Mouse (Mus musculus): ENCODE data around the gene Mettl27. TPM values are rescaled to one million over a fixed set of nuclear protein-coding genes. Genes with fewer than 3 reads are reported as not detected.
"Not testable (repeated sequence)": the region's sequence is repeated elsewhere in the genome, so short reads cannot be mapped to it uniquely, and the experiment has no call there.

Mettl27 gene
- polyA plus RNA-seq, 1 experiment from 2014 or later, result 26.3 TPM

DNA sequence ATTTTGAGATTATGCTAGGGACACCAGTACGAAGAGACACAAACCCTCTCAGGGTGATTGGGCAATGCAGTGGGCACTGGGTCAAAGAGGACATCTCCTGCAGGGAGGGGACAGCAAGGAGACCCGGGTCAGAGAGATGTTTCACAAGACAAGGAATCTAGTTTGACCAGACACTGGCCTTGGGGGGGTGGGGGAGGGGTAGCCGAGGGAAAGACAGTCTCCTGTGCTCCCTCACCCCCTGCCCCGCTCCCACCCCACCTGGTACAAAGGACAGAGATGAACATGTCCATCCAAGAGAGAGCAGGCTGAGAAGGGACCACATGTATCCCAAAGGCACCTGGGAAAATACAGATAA lies 15.9 kb downstream of the Mettl27 start:
- no peak overlapping the region for H3K4me2 ChIP-seq (replicated peaks; ENCODE audit: low read depth, low read length)

DNA sequence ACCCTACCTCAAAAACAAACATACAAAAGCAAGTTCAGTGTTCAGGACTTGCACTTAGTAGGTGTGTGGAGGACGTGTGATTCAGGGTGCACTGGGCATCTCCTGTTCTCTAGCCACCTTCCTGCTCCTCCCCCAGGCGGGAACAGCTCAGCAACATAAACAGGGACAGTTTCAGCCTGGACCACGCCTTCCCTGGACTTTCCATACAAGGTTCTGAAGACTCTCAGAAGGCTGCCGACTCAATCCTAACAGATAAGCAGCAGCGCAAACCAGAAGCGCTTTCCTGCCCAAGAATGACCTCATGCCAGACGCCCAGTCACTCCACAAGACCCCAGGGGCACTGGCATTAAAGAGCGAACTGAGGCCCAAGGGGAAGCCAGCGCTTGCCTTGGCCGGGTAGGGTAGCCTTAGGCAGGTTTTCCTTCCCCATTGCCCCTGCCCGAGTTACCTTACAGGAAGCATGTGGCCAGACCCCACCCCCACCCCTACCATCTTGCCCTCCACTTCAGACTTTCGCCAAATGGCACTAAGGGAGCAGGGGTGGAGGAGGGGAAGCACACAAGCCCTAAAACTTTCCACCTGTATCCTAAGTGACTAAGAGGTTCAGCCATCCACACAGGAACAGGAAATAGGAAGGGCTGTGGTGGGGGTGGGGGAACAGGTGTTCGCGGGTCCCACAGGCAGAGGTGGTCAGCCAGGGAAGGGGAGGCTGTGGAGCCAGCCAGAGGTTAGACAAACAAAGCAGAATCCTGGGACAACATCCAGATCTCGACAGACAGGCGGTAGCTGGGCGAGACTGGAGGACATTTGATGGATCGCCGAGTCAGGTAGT lies 19.1 kb downstream of the Mettl27 start:
- WGBS, result 8% methylated on average over 19 of the region's 19 CpGs
- Histone ChIP-seq H3K4me2 (replicated peaks; ENCODE audit: low read depth, low read length) (peak overlapping the region; percentile 30), H3K9ac (replicated peaks; ENCODE audit: low read depth, low read length) (no peak overlapping the region), H3K9me3 (ENCODE audit: control insufficient read depth, low read depth, low read length) (no peaks in the 10 kb centered on the region), H3K4me1 (ENCODE audit: control insufficient read depth, insufficient read depth, low read length) (peaks cover 19% of the 10 kb centered on the region; the same call in 1 of the 2 replicates), H3K27ac (ENCODE audit: low read length) (peak overlapping the region; percentile 75; the same call in 1 of the 2 replicates), H3K4me3 (ENCODE audit: low read depth, low read length) (0 out of 2 replicates have a peak overlapping the region, but pooled peaks have one; percentile 1), H3K36me3 (ENCODE audit: control insufficient read depth, insufficient read depth, low read length) (no peaks in the 10 kb centered on the region), H3K27me3 (ENCODE audit: control insufficient read depth, insufficient read depth, low read length) (peaks cover 3% of the 10 kb centered on the region; the same call in 1 of the 2 replicates)
- ATAC-seq (ENCODE audit: insufficient number of reproducible peaks, insufficient read depth, low FRiP score, low read depth), result peak; percentile 70

More for the DNA sequence above, 15.9 kb downstream of the Mettl27 start:
- no peak overlapping the region for H3K4me3 ChIP-seq (ENCODE audit: low read depth, low read length)
- H3K27ac ChIP-seq (ENCODE audit: low read length), result peak overlapping the region; percentile 87; the same call in 1 of the 2 replicates
- peaks cover 19% of the 10 kb centered on the region; the same call in 1 of the 2 replicates for H3K4me1 ChIP-seq (ENCODE audit: control insufficient read depth, insufficient read depth, low read length)
- 50% methylated on average over 4 of the region's 4 CpGs for WGBS
- H3K9ac ChIP-seq (replicated peaks; ENCODE audit: low read depth, low read length), result no peak overlapping the region
- peaks cover 8% of the 10 kb centered on the region; the same call in 1 of the 2 replicates for H3K27me3 ChIP-seq (ENCODE audit: control insufficient read depth, insufficient read depth, low read length)
- H3K36me3 ChIP-seq (ENCODE audit: control insufficient read depth, insufficient read depth, low read length), result no peaks in the 10 kb centered on the region
- no peaks in the 10 kb centered on the region for H3K9me3 ChIP-seq (ENCODE audit: control insufficient read depth, low read depth, low read length)
- no peak for ATAC-seq (ENCODE audit: insufficient number of reproducible peaks, insufficient read depth, low FRiP score, low read depth)

DNA sequence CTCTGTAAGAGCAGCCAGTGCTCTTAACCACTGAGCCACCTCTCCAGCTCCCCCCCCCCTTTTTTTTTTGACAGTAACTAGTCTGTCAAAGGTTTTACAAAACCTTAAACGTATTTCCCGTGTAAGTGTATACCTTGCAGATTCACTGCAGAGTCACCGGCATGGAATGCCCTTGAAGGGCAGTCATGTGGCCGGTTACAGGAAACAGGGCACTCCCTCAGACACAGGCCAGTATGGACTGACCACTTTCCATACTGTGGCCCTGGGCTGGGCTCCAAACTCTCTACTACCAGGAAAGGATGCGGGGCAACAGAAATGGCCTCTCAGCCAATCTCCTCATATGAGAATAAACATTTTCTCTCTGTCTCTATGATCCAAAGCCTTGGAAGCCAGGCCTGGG lies 23.3 kb downstream of the Mettl27 start:
- Histone ChIP-seq H3K4me2 (replicated peaks; ENCODE audit: low read depth, low read length) (no peak overlapping the region), H3K27ac (ENCODE audit: low read length) (no peak overlapping the region), H3K27me3 (ENCODE audit: control insufficient read depth, insufficient read depth, low read length) (no peaks in the 10 kb centered on the region), H3K9me3 (ENCODE audit: control insufficient read depth, low read depth, low read length) (no peaks in the 10 kb centered on the region), H3K4me1 (ENCODE audit: control insufficient read depth, insufficient read depth, low read length) (peaks cover 11% of the 10 kb centered on the region; the same call in 1 of the 2 replicates), H3K36me3 (ENCODE audit: control insufficient read depth, insufficient read depth, low read length) (no peaks in the 10 kb centered on the region), H3K9ac (replicated peaks; ENCODE audit: low read depth, low read length) (no peak overlapping the region), H3K4me3 (ENCODE audit: low read depth, low read length) (no peak overlapping the region)
- 61% methylated on average over 5 of the region's 5 CpGs for WGBS
- no peak for ATAC-seq (ENCODE audit: insufficient number of reproducible peaks, insufficient read depth, low FRiP score, low read depth)

DNA sequence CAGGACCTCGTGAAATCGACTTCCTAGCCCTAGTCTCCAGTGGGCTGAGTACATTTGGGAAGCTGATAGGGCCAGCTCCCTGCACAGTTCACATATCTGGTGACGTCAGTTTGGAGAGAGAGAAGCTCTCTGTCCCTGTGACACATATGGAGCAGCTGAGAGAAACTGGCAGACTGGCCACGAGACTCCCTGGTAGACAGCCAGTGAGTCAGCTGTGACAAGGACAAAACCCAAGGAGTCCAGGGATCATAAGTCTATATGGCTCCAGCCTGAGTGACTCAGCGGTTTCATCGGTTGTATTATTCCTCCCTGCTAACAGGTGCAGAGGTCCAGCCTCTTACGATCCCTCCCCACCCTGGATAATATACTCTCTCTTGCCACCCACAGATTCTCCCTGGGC lies 26.9 kb downstream of the Mettl27 start:
- Histone ChIP-seq H3K4me1 (ENCODE audit: control insufficient read depth, insufficient read depth, low read length) (no peaks in the 10 kb centered on the region), H3K9me3 (ENCODE audit: control insufficient read depth, low read depth, low read length) (no peaks in the 10 kb centered on the region), H3K27ac (ENCODE audit: low read length) (no peak overlapping the region), H3K9ac (replicated peaks; ENCODE audit: low read depth, low read length) (no peak overlapping the region), H3K4me2 (replicated peaks; ENCODE audit: low read depth, low read length) (no peak overlapping the region), H3K27me3 (ENCODE audit: control insufficient read depth, insufficient read depth, low read length) (no peaks in the 10 kb centered on the region), H3K4me3 (ENCODE audit: low read depth, low read length) (no peak overlapping the region), H3K36me3 (ENCODE audit: control insufficient read depth, insufficient read depth, low read length) (no peaks in the 10 kb centered on the region)
- ATAC-seq (ENCODE audit: insufficient number of reproducible peaks, insufficient read depth, low FRiP score, low read depth), result no peak
- 63% methylated on average over 7 of the region's 7 CpGs for WGBS

DNA sequence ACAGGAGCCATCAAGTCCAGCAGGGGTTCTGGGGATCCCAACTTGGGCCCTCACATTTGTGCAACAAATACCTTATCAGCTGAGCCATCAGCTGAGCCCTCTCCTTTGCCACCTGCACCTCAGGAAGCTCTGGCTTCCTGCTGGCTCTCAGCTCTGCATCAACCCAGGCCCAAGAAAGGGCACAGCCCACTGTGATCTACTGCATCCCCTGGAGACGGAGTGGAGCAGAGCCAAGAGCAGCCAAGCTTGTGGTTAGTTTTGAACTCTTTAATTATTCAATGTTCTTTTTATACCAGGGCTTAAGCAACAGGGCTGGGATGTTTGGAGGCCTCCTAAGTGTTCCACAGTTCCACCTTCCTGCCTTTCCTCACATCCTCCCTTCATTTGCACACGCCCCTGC lies 28.3 kb downstream of the Mettl27 start:
- no peak for ATAC-seq (ENCODE audit: insufficient number of reproducible peaks, insufficient read depth, low FRiP score, low read depth)
- H3K9me3 ChIP-seq (ENCODE audit: control insufficient read depth, low read depth, low read length), result no peaks in the 10 kb centered on the region
- no peak overlapping the region for H3K27ac ChIP-seq (ENCODE audit: low read length)
- no peak overlapping the region for H3K4me2 ChIP-seq (replicated peaks; ENCODE audit: low read depth, low read length)
- H3K36me3 ChIP-seq (ENCODE audit: control insufficient read depth, insufficient read depth, low read length), result no peaks in the 10 kb centered on the region
- 57% methylated on average over 2 of the region's 2 CpGs for WGBS
- no peaks in the 10 kb centered on the region for H3K4me1 ChIP-seq (ENCODE audit: control insufficient read depth, insufficient read depth, low read length)
- no peak overlapping the region for H3K4me3 ChIP-seq (ENCODE audit: low read depth, low read length)
- H3K9ac ChIP-seq (replicated peaks; ENCODE audit: low read depth, low read length), result no peak overlapping the region
- no peaks in the 10 kb centered on the region for H3K27me3 ChIP-seq (ENCODE audit: control insufficient read depth, insufficient read depth, low read length)

DNA sequence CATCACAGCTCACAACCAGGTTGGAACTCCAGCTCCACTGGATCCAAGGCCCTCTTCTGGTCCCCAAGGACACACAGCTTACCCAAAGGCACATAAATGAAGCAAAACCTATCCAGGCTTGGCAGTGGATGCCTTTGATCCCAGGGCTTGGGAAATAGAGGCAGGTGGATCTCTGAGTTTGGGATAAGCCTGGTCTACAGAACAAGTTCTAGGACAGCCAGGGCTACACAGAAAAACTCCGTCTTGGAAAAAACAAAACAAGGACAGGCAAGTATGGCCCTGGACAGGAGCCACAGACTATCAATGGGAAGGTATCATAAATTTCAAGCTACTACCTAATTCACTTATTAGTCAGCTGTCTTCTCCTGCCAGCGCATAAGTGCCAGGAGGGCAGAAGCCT lies 29.4 kb downstream of the Mettl27 start:
- Histone ChIP-seq H3K9ac (replicated peaks; ENCODE audit: low read depth, low read length) (no peak overlapping the region), H3K4me2 (replicated peaks; ENCODE audit: low read depth, low read length) (no peak overlapping the region), H3K9me3 (ENCODE audit: control insufficient read depth, low read depth, low read length) (no peaks in the 10 kb centered on the region), H3K27me3 (ENCODE audit: control insufficient read depth, insufficient read depth, low read length) (no peaks in the 10 kb centered on the region), H3K27ac (ENCODE audit: low read length) (no peak overlapping the region), H3K36me3 (ENCODE audit: control insufficient read depth, insufficient read depth, low read length) (no peaks in the 10 kb centered on the region), H3K4me1 (ENCODE audit: control insufficient read depth, insufficient read depth, low read length) (peaks cover 4% of the 10 kb centered on the region; the same call in 1 of the 2 replicates), H3K4me3 (ENCODE audit: low read depth, low read length) (no peak overlapping the region)
- ATAC-seq (ENCODE audit: insufficient number of reproducible peaks, insufficient read depth, low FRiP score, low read depth), result no peak
- WGBS, result 92% methylated on average over 2 of the region's 2 CpGs

DNA sequence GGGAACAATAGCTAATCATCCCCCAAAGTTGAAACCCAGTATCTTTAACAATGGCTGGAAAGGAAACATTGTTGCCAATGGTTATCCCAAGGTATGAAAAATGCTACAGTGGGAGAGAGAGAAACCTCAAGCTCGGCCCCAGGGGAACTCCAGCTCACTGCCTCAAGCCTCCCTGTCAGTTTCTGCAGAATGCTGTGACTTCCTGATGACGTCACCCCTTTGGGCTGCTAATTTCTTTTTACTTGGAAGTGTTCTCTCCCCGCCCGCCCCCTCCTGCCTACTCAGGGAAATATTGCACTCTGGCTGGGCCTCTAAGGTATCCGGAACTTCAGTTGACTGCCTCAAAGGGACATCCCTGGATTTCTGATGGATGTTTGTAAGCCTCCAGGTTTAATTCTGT lies 31.4 kb downstream of the Mettl27 start:
- H3K4me3 ChIP-seq (ENCODE audit: low read depth, low read length), result no peak overlapping the region
- no peak for ATAC-seq (ENCODE audit: insufficient number of reproducible peaks, insufficient read depth, low FRiP score, low read depth)
- no peak overlapping the region for H3K27ac ChIP-seq (ENCODE audit: low read length)
- no peaks in the 10 kb centered on the region for H3K27me3 ChIP-seq (ENCODE audit: control insufficient read depth, insufficient read depth, low read length)
- peaks cover 7% of the 10 kb centered on the region; the same call in 1 of the 2 replicates for H3K4me1 ChIP-seq (ENCODE audit: control insufficient read depth, insufficient read depth, low read length)
- WGBS, result 24% methylated on average over 5 of the region's 5 CpGs
- no peak overlapping the region for H3K9ac ChIP-seq (replicated peaks; ENCODE audit: low read depth, low read length)
- no peaks in the 10 kb centered on the region for H3K36me3 ChIP-seq (ENCODE audit: control insufficient read depth, insufficient read depth, low read length)
- H3K9me3 ChIP-seq (ENCODE audit: control insufficient read depth, low read depth, low read length), result no peaks in the 10 kb centered on the region
- no peak overlapping the region for H3K4me2 ChIP-seq (replicated peaks; ENCODE audit: low read depth, low read length)

DNA sequence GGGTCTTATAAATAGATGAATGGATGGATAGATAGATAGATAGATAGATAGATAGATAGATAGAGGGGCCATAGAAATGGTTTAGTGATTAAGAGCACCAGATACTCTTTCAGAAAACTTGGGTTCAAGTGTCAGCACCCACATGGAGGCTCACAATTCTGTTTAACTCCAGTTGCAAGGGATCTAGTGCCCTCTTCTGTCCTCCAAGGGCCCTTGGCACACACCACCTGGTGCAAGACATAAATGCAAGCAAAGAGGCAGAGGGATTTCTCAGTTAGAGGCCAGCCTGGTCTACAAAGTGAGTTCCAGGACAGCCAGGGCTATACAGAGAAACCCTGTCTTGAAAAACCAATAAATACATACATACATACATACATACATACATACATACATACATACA lies 32.5 kb downstream of the Mettl27 start:
- H3K36me3 ChIP-seq (ENCODE audit: control insufficient read depth, insufficient read depth, low read length); H3K4me1 ChIP-seq (ENCODE audit: control insufficient read depth, insufficient read depth, low read length); H3K4me3 ChIP-seq (ENCODE audit: low read depth, low read length); H3K27me3 ChIP-seq (ENCODE audit: control insufficient read depth, insufficient read depth, low read length); ATAC-seq (ENCODE audit: insufficient number of reproducible peaks, insufficient read depth, low FRiP score, low read depth); H3K27ac ChIP-seq (ENCODE audit: low read length); H3K4me2 ChIP-seq (replicated peaks; ENCODE audit: low read depth, low read length); H3K9me3 ChIP-seq (ENCODE audit: control insufficient read depth, low read depth, low read length); H3K9ac ChIP-seq (replicated peaks; ENCODE audit: low read depth, low read length): not testable (repeated sequence)
